Mouse (Mus musculus) 416B (cell line): ENCODE data around the gene Cdc42ep5.

Source experiments
- DNase-seq: peaks from one replicate; pipeline ENCODE4 v3.0.0; 2011; ENCODE audit warnings: low read depth

The Cdc42ep5 gene

DNA sequence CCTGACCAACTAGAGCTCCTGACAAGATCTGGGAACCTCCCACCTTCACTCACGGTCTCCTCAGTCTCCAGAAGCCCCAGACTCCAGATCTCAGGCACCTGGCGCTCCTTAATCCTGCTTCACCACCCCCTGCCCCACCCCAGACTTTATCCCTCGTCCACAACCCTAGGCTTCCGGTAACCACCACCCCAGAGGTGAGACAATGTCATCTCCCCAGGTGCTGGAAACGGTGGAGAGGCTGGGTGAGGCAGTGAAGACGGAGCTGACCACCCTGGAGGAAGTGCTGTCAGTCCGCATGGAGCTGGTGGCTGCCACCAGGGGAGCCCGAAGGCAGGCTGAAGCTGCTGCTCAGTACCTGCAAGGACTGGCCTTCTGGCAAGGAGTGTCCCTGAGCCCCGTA is 39.4 kb downstream of the Cdc42ep5 start:
- no peak for DNase-seq

DNA sequence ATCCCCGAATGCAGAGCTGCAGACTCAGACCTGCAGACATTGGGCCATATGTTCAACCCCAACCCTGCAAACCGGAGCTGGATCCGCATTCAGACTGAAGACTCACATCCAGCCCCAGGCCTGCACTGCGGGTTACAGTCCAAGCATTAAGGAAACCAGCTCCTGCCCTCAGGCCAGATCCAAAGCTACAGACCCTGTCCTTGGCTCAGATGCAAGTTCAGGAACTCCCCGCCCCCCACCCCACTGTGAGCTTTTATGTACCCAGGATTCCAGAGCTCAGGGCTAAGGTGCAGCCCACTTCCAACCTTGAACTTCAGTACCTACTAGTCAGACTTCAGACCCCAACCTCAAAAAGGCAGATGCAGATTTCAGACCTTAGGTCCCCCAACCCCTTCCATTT is 39.8 kb downstream of the Cdc42ep5 start:
- no peak for DNase-seq

DNA sequence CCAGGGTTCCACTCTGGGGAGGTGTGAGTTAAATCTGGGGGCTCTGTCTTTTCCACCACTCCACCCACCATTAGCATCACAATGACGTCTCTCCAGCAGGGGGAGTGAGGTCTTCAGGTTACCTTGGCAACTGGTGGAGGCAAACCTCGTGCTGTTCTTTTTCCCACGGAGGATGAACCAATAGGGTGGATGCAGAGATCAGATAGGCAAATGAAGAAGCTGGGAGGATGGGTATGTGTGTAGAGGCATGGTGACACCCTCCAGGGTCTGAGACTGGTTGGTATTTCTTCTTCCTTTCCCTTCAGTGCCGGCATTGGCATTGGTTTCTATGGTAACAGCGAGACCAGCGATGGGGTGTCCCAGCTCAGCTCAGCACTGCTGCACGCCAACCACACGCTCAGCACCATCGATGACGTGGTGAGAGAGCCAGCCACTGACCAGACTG is 40.3 kb downstream of the Cdc42ep5 start:
- peak; percentile 19 for DNase-seq

DNA sequence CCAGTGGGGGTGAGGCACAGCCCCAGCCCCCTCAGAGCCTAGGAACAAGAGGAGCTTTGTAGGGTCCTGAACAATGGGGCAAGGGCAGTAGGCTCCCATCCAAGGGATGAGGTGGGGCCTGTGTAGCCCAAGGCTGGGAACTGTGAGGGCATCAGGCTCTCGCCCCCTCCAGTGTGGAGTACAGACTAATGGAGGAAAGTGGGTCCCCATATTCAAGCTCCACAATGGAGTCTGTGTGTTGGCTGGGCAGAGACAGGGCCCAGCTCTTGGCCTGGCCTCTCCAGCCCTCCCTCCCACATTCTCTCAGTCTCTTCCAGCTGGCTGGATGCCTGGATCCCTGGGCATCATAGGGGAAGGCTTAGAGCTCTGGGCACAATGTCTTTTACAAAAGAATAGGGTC is 40.9 kb downstream of the Cdc42ep5 start:
- no peak for DNase-seq

DNA sequence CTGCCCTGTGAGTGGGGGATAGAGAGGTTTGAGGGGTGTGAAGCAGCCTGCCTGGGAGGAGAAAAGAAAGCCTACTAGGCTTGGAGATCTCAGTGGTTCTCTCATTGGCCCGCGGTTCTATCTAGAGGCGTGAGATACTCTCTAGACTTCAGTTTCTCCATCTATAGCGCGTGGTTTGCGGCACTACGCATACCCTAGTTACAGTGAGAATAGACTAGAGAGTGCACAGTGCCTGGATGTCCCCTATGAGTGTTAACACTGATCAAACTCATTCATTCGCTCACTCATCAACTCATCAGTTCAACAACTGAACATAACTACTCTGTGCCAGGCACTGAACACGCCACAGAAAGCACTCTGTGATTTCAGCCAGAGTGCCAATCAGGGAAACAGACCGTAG is 41.9 kb downstream of the Cdc42ep5 start:
- DNase-seq: no peak

DNA sequence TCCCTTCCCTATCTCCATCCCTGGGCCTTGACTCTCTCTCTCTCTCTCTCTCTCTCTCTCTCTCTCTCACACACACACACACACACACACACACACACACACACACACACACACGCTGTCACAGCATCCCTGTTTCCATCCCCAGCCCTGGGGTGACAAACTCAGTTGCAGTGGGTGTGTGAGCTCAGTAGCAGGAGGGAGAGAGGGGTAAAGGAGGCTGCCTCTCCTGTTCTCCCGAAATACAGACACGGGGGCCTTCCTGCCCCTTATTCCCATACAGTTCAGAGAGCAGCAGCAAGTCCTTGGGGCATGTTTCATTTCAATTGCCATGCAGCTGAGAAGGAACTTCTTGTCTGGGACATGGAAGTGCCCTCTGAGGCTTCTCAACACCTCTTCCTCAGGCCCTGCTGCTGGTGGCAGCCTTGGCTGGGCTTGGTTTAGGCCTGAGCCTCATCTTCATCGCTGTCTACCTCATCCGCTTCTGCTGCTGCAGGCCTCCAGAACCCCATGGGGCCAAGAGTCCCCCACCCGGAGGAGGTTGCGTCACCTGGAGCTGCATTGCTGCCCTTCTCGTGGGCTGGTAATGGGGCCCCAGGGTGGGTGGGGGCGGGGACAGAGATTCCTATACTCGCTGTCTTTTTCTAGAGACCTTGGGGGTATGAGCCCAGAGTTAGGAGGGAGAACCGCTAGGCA is 42.4 kb downstream of the Cdc42ep5 start:
- DNase-seq: no peak

DNA sequence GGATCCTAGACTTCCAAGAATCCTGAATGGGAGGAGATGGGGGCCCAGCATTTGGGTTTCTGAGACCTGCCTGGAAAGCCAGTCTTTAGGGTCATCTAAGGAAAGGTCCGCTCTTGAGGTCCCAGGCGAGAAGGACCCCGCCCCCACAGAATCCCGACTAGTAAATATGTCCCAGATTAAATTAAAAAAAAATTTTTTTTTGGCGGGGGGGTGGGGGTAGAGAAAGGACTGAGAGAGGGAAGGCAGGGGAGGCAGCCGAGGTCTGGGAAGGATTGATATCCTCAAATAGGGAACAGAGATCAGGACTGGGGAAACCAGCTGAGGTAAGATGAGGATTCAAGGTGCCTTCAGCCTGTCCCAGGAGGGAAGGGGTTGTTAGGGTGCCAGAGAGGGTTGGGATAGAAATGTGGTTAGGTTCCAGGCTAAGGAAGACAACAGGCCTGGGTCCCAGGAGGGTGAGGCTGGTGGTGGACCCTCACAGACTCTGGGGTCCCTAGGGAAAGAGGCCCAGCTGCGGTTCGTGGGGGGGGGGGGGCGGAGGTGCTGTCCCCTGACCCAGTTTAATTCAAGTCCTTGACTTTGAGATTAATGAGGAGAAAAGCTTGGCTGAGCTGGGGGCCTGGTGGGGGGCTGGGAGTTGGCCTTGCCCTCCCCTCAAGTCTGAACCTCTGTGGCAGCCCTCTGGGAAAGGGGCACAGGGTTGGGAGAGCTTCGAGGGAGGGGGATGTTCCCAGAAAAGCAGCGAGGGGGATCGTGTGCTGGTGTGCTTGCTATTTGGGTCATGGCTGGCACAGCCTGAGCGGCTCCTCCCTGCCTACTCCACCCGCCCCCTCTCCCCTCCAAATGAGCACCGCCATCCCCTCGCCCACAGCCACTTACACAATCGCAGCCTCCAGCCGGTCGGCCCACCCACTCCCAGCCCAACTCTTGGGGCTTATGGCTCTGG is 44.4 kb downstream of the Cdc42ep5 start:
- no peak for DNase-seq

DNA sequence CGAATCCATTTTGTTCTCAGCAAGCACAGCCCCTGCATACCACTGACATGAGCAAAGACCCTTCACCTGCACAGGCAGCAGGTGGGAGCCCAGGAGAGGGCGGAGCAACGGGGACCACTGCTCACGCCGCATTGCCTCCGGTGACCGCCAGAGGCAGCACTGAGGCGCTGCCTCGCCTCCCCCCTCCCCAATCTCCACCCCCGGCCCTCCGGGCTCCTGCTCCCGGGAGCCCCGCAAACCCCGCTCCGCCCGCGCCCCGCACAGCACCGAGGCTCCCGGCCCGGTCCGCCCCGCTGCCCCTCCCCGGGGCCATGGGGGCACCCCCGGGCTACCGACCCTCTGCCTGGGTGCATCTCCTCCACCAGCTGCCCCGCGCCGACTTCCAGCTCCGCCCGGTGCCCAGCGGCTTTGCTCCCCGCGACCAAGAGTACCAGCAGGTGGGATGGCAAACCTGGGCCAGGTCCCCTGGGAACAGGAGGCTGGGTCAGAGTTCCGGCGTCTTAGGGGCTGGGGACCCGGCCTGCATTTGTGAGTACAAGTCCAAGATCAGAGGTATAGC is 45.2 kb downstream of the Cdc42ep5 start, which contains the start of gene Ttyh1:
Ttyh1 (plus strand) TSS at position 65 of the 559 bp plus-strand sequence.
- DNase-seq: no peak

DNA sequence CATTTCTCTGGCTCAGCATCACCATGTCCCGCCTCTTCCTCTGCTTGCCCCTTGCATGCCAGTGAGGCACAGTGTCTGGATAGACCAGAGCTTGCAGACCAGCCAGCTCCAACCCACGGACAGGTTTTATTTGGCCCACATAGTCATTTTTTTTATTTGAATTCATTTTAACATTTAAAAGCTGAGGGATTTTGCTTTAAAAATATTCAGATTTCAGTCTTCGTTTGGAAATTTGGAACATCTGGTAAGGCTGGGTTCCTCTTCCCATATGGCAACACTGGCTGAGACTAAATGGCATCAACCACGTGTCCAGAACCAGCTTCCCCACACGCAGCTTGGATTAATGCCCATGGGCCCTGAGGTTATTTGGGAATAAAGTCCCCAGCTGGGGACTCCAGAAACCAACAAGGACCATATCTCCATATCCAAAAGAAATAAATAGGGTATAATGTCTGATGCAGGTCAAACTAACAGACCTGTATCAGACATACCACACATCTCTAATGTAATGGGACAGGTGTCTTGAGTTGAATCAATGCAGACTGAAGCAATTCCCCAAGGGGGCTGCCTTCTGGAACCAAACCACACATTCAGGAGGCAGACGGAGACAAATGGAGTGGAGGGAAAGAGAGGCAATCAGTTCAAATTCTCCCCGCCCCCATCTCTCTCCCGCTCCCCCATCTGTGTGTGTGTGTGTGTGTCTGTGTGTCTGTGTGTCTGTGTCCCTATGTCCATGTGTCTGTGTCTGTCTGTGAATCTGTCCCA is 47.4 kb downstream of the Cdc42ep5 start:
- no peak for DNase-seq

DNA sequence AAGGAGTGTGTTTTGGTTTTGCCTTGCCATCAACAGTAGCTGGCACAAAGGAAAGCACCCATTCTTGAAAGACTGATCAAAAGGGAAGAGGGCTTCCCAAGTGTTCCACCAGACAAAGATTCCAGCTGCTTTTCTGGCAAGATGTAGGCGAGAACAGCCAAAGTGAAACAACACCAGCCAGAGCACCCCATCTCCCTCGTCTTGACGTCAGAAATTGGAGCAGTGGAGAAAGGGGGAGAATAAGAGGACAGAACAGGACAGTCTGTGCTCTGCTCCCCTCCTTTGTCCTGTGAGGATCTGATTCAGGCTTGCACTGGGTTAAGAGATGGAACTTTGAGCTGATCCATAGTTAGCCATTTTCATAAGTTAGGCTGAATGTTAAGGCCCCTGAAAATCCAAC is 52.9 kb downstream of the Cdc42ep5 start:
- no peak for DNase-seq

DNA sequence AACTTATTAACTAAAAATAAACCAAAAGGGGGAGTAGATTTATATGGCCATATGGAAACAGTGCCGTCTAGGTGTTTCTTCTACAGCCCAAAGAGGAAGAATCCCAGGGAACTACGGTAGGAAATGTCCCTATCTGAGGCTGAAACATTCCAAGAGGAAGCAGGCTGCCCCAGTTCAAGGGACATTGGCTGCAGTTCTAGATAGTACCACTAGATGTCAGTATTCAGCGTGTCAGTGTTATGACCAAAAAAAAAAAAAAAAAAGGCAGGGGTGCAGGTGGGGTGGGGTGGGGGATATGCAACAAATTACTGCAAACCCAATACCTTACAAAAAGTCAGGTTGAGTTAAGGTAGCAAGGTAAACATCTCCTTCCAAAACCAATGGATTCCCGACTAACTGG is 61.2 kb downstream of the Cdc42ep5 start:
- DNase-seq: peak; percentile 63
